Mouse (Mus musculus) limb, embryonic 10.5 days (tissue): ENCODE results near the gene Ksr1. TPM values are rescaled to one million over a fixed set of nuclear protein-coding genes. Genes with fewer than 3 reads are reported as not detected.

Experiments
- polyA plus RNA-seq: library from polyadenylated mRNA; unstranded; fragments of >200 nt; fragmentation: Nextera tagmentation; extraction: Ambion mirVana; gene quantifications from 2 replicates; pipeline ENCODE4 v1.2.1, GENCODE M21; 2016

Gene Ksr1
- polyA plus RNA-seq, 1 experiment from 2014 or later: 1.3 TPM

Other genes starting within 250 kb of the Ksr1 start
- gene Nos2, start 225.6 kb downstream of the Ksr1 start, polyA plus RNA-seq: 0.85 and 1.4 TPM in 2 replicates
- gene Lgals9, start 161.5 kb downstream of the Ksr1 start, polyA plus RNA-seq: 1.0 and 1.8 TPM in 2 replicates
- gene Wsb1, start 108.3 kb upstream of the Ksr1 start, polyA plus RNA-seq: 196 and 306 TPM in 2 replicates
- gene Gm9964, start 150.5 kb upstream of the Ksr1 start, polyA plus RNA-seq: not detected in 2 replicates
- 6.5 and 7.6 TPM in 2 replicates for gene Nf1, start 193.3 kb upstream of the Ksr1 start, polyA plus RNA-seq